Mouse (Mus musculus): Measurements from ENCODE around the gene Lce1k. TPM values are rescaled to one million over a fixed set of nuclear protein-coding genes. Genes with fewer than 3 reads are reported as not detected.
A peak's percentile ranks its signal among the peaks of the same experiment; 100 is the strongest.
"Not testable (repeated sequence)": the region's sequence is repeated elsewhere in the genome, so short reads cannot be mapped to it uniquely, and the experiment has no call there.

The Lce1k gene
- not detected for total RNA-seq (2021)
- long read RNA-seq, experiment 1: 0 reads
- long read RNA-seq, experiment 2: 0 reads

DNA sequence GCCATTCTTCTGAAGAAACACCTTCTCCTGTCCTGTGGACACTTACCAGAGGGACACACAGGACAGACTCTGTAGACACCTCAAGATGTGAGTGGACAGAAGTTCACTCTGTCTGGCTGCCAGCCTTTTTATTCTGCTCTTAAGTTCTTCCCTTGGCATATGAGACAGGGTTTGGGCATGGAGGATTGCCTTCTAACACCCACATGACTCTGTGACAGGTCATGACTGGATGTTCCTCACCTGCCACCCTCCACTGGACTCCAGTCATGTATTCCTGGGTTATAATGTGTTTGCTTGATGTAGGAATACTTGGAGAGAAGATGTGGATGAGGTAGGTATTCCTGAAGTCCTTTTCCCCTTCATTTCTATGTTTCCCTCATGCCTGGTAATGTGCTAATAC lies at the start of gene Lce1k:
Gene Lce1k (minus strand): TSS at position 101 of the 400 bp plus-strand sequence.
- no peak for DNase-seq (ENCODE audit: low spot score in 2 of 2)
- intact Hi-C loops (cut with DNase I): no loop called here

- intact Hi-C loops (cut with DNase I): no loop called here
- no peak for DNase-seq (ENCODE audit: low spot score in 2 of 2)
Measured at GRCm38 (mm10) chr3:92851186-92851585, 43.5 kb upstream of the Lce1k start, which contains the start of gene Lce1l. TSS of gene Lce1l (minus strand) at chr3:92851286.

GRCm38 (mm10) chr3:92827108-92827507 lies 19.4 kb upstream of the Lce1k start, which contains the start of gene Kprp:
TSS of gene Kprp (minus strand) at chr3:92827247.
- intact Hi-C loops (cut with DNase I): no loop called here
- DNase-seq (ENCODE audit: low spot score in 2 of 2): no peak

- peak; percentile 2 to 25 for DNase-seq (ENCODE audit: low spot score in 2 of 2)
- intact Hi-C loops (cut with DNase I): no loop called here
Measured at GRCm38 (mm10) chr3:92825808-92826207, 18.1 kb upstream of the Lce1k start.

DNA sequence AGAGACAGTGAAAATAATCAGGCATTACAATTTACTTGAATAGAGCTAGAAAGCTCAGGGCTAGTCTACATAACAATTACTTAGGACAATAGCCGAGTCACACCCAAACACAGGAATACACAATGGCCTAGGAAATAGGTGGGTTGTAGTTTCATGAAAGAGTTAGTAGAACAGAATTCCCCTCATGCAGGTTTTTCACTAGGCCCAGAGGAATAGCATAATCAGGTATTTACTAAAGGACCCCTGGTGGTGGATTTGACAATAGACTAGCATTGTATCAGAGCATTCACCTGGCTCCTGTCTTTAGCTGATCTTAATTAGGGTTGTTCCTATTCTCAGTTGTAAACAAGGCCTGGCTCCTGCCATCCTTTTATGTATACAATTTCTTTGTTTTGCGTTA lies 8.3 kb upstream of the Lce1k start:
- intact Hi-C loops (cut with DNase I): not testable (repeated sequence)

DNA sequence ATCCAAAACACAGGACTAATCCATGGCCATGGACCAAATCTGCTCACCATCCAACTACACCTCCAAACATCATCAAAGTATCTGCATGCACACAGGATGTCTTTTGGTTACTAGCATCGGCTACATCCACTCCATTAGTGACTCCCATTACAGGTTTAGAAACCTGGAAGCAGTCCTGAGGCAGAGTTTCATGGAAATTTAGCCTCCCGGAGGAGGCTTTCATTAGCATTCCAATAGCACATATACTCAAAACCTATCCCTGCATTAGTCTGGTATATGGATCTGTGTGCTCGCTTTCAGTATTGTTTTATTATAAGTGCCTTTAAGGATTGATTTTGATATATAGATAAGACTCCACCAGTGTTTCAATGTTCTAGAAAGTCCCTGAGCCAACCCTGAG lies 7.9 kb upstream of the Lce1k start:
- DNase-seq (ENCODE audit: low spot score in 2 of 2): no peak
- intact Hi-C loops (cut with DNase I): no loop called here

More for the DNA sequence above, 8.3 kb upstream of the Lce1k start:
- DNase-seq (ENCODE audit: low spot score in 2 of 2): not testable (repeated sequence)

- DNase-seq (ENCODE audit: low spot score in 2 of 2): no peak
- intact Hi-C loops (cut with DNase I): no loop called here
Measured at GRCm38 (mm10) chr3:92790414-92790813, 17.3 kb downstream of the Lce1k start, which contains the start of gene Lce1j. TSS of gene Lce1j (minus strand) at chr3:92790514.

GRCm38 (mm10) chr3:92778799-92779198 lies 28.9 kb downstream of the Lce1k start, which contains the start of gene Lce1i:
TSS of gene Lce1i (minus strand) at chr3:92778899.
- DNase-seq (ENCODE audit: low spot score in 2 of 2): no peak
- intact Hi-C loops (cut with DNase I): no loop called here

DNA sequence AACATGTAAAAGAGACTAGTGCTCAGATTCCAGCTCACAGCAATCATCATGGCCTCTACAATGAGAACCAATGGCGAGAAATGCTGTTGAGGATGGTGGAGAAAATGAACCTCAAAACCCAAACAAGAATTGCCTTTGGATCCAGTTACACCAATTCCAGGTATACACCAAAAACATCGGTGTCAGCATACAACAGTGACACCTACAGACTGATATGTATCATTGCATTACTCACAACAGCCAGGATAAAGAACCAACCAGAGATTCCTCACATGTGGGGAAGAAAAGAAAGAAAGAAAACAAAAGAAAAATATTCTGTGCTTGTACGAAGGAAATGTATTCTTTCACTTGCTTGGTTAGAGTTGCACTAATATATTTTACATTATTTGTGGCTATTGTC lies 36.1 kb downstream of the Lce1k start:
- no peak for DNase-seq (ENCODE audit: low spot score in 2 of 2)
- intact Hi-C loops (cut with DNase I): no loop called here

GRCm38 (mm10) chr3:92764965-92765364 lies 42.7 kb downstream of the Lce1k start, which contains the start of gene Lce1h:
TSS of gene Lce1h (minus strand) at chr3:92765065.
- intact Hi-C loops (cut with DNase I): no loop called here

More at GRCm38 (mm10) chr3:92764965-92765364, 42.7 kb downstream of the Lce1k start, which contains the start of gene Lce1h:
- no peak for DNase-seq (ENCODE audit: low spot score in 2 of 2)

Other genes starting within 250 kb of the Lce1k start
- not detected for gene Ivl, start 234.2 kb downstream of the Lce1k start, total RNA-seq (2021)
- not detected for gene Smcp, start 218.9 kb downstream of the Lce1k start, total RNA-seq (2021)
- gene 2210017I01Rik, start 200.4 kb downstream of the Lce1k start, total RNA-seq (2021): not detected
- not detected for gene Lce6a, start 186.2 kb downstream of the Lce1k start, total RNA-seq (2021)
- gene Lce1a1, start 159.6 kb downstream of the Lce1k start, total RNA-seq (2021): not detected
- gene Lce1b, start 151.0 kb downstream of the Lce1k start, total RNA-seq (2021): not detected
- not detected for gene Lce1a2, start 137.6 kb downstream of the Lce1k start, total RNA-seq (2021)
- not detected for gene Lce1c, start 128.6 kb downstream of the Lce1k start, total RNA-seq (2021)
- gene Lce1d, start 120.7 kb downstream of the Lce1k start, total RNA-seq (2021): not detected
- not detected for gene Lce1e, start 98.8 kb downstream of the Lce1k start, total RNA-seq (2021)
- gene Lce1f, start 87.5 kb downstream of the Lce1k start, total RNA-seq (2021): not detected
- gene Gm38119, start 68.8 kb downstream of the Lce1k start, total RNA-seq (2021): not detected
- gene Lce1g, start 55.6 kb downstream of the Lce1k start, total RNA-seq (2021): not detected
- gene Lce1h, start 42.8 kb downstream of the Lce1k start, total RNA-seq (2021): not detected
- gene Lce1i, start 29.0 kb downstream of the Lce1k start, total RNA-seq (2021): not detected
- gene Lce1j, start 17.4 kb downstream of the Lce1k start, total RNA-seq (2021): not detected
- not detected for gene Kprp, start 19.4 kb upstream of the Lce1k start, total RNA-seq (2021)
- not detected for gene Lce1l, start 43.4 kb upstream of the Lce1k start, total RNA-seq (2021)
- gene 2310050C09Rik, start 62.3 kb upstream of the Lce1k start, total RNA-seq (2021): not detected
- gene Lce3a, start 118.3 kb upstream of the Lce1k start, total RNA-seq (2021): not detected
- gene Lce3b, start 125.1 kb upstream of the Lce1k start, total RNA-seq (2021): not detected
- not detected for gene Lce3c, start 136.6 kb upstream of the Lce1k start, total RNA-seq (2021)
- not detected for gene Lce3d, start 149.5 kb upstream of the Lce1k start, total RNA-seq (2021)
- not detected for gene Lce3e, start 159.2 kb upstream of the Lce1k start, total RNA-seq (2021)
- not detected for gene Lce3f, start 184.3 kb upstream of the Lce1k start, total RNA-seq (2021)
- gene Crct1, start 207.8 kb upstream of the Lce1k start, total RNA-seq (2021): not detected
- not detected for gene Lce1m, start 211.2 kb upstream of the Lce1k start, total RNA-seq (2021)